In the genomic region with DNA sequence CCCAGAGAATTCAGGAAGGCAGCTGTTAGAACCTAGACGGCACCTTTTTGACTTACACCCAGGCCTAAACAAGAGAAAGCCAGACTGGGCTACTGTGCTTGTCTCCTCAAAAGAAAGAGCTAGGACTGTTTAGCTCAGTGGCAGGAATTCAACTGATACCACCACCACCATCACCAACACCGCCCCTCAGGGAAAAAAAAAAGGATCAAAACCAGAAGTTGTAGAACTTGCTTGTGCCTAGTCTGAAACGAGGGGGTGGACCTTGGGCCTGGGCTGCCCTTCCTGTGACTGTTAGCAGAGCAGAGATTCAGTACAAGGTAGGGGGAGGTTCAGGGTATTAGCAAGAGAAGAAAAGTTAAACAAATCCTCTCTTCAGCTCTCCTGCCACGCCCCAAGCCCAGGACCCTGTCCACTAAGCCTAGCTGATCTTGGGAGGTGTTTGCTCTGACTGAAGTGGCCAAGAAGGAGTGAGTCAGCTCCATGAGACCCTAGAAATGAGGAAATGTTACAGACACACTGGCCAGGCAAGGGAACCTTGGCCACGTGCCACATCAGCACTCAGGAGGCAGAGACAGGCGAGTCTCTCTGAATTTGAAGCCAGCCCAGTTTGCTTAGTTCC, we compare ENCODE assay signal across 8 mouse cellular contexts. TPM values are rescaled to one million over a fixed set of nuclear protein-coding genes. Genes with fewer than 3 reads are reported as not detected.
DNase-seq lines count a peak whose midpoint lies in the region; ATAC-seq and TF ChIP-seq lines count a peak whose summit lies in the region.

No protein-coding gene starts in this region.

- peak in 1 of 2 experiments; percentile 17 for DNase-seq in spleen, adult 2 months (ENCODE audit: low read depth in 1 of 2, low spot score in 2 of 2)
- DNase-seq in spleen, adult 12 weeks (ENCODE audit: low spot score): no peak
- peak; percentile 27 to 31 for DNase-seq in heart, postnatal 36 days
- DNase-seq in liver, embryonic 11.5 days (ENCODE audit: low spot score): no peak
- DNase-seq in left cerebral cortex, postnatal 10 days (ENCODE audit: extremely low spot score in 1 of 2, low spot score in 2 of 2): no peak
- DNase-seq in spleen, postnatal 4 days (ENCODE audit: low spot score in 2 of 2): no peak

- no peaks in the 10 kb centered on the region for H3K27me3 ChIP-seq in spleen, adult 2 months (ENCODE audit: control insufficient read depth, insufficient read depth, low read length)
- H3K27me3 ChIP-seq in liver, embryonic 11.5 days (replicated peaks; ENCODE audit: control insufficient read depth, insufficient read depth, low read length): no peaks in the 10 kb centered on the region
- no peaks in the 10 kb centered on the region for H3K27me3 ChIP-seq in myocyte (ENCODE audit: control insufficient read depth, insufficient read depth, insufficient read length)

- peak overlapping the region; percentile 77 for H3K9ac ChIP-seq in liver, embryonic 11.5 days (ENCODE audit: low read depth, low read length)

- H3K27ac ChIP-seq in spleen, adult 2 months (ENCODE audit: insufficient read depth, low read length): peak overlapping the region; percentile 70
- H3K27ac ChIP-seq in cortical plate, adult 2 months (ENCODE audit: insufficient read depth, low read length): peak overlapping the region; percentile 55; the same call in 1 of the 2 replicates
- H3K27ac ChIP-seq in liver, embryonic 11.5 days (ENCODE audit: low read depth, low read length): peak overlapping the region; percentile 1; the same call in 1 of the 2 replicates

- H3K4me1 ChIP-seq in spleen, adult 2 months (ENCODE audit: control insufficient read depth, insufficient read depth, insufficient read length): peaks cover 7% of the 10 kb centered on the region; the same call in 1 of the 2 replicates
- peaks cover 2% of the 10 kb centered on the region; the same call in 1 of the 2 replicates for H3K4me1 ChIP-seq in cortical plate, adult 2 months (ENCODE audit: control insufficient read depth, insufficient read depth, low read length)
- H3K4me1 ChIP-seq in liver, embryonic 11.5 days (replicated peaks; ENCODE audit: control insufficient read depth, insufficient read depth, low read length): peaks cover 3% of the 10 kb centered on the region; the same call in 1 of the 2 replicates

- no peak; the same call in 1 of the 2 replicates for ATAC-seq in liver, embryonic 11.5 days (replicated peaks; ENCODE audit: low FRiP score)

- intact Hi-C loops in heart, postnatal 36 days (cut with DNase I): no loop called here
- intact Hi-C loops in left cerebral cortex, postnatal 10 days (cut with DNase I): no loop called here

- TF ChIP-seq CTCF in spleen, adult 2 months (IDR thresholded peaks at IDR 0.05; ENCODE audit: extremely low read depth, insufficient read depth, insufficient read length, insufficient replicate concordance): no peak
- no peak for TF ChIP-seq CTCF in cortical plate, adult 2 months (IDR thresholded peaks at IDR 0.05; ENCODE audit: extremely low read depth, insufficient read depth, low read length)

- peaks cover 9% of the 10 kb centered on the region for H3K79me2 ChIP-seq in myocyte (ENCODE audit: control insufficient read depth, insufficient read depth)

- peak overlapping the region; percentile 92 for H3K4me3 ChIP-seq in spleen, adult 2 months (ENCODE audit: extremely low read depth, insufficient read depth, insufficient read length)
- peak overlapping the region; percentile 79 for H3K4me3 ChIP-seq in cortical plate, adult 2 months (ENCODE audit: insufficient read depth, low read length)
- H3K4me3 ChIP-seq in liver, embryonic 11.5 days (ENCODE audit: low read depth, low read length): peak overlapping the region; percentile 69
- peak overlapping the region; percentile 64 for H3K4me3 ChIP-seq in myocyte

- peak overlapping the region; percentile 79 for H3K4me2 ChIP-seq in liver, embryonic 11.5 days
- peak overlapping the region; percentile 67 for H3K4me2 ChIP-seq in myocyte (ENCODE audit: low read depth)

- no peak for TF ChIP-seq POLR2A in spleen, adult 2 months (IDR thresholded peaks at IDR 0.05; ENCODE audit: low read depth, low read length)
- no peak for TF ChIP-seq POLR2A in cortical plate, adult 2 months (IDR thresholded peaks at IDR 0.05; ENCODE audit: extremely low read depth, insufficient read depth, low read length)
- no peak for TF ChIP-seq POLR2A in myocyte (IDR thresholded peaks at IDR 0.05; ENCODE audit: insufficient read length, low read depth)

- 0 out of 2 replicates have a peak, but pooled peaks cover 1% of the 10 kb centered on the region for H3K36me3 ChIP-seq in spleen, adult 2 months (ENCODE audit: control insufficient read depth, insufficient read depth, low read length)
- no peaks in the 10 kb centered on the region for H3K36me3 ChIP-seq in liver, embryonic 11.5 days (ENCODE audit: control insufficient read depth, insufficient read depth, low read length)
- peaks cover 8% of the 10 kb centered on the region for H3K36me3 ChIP-seq in myocyte (ENCODE audit: control insufficient read depth, insufficient read depth)

- no peaks in the 10 kb centered on the region for H3K9me3 ChIP-seq in liver, embryonic 11.5 days (ENCODE audit: control insufficient read depth, low read length)

- WGBS in spleen, adult 2 months: 40% methylated on average over 6 of the region's 6 CpGs
- WGBS in liver, embryonic 11.5 days: 39% methylated on average over 6 of the region's 6 CpGs

- H3ac ChIP-seq in myocyte (ENCODE audit: control insufficient read depth, insufficient read length): peak overlapping the region; percentile 12

TF ChIP-seq in myocyte, 11 proteins besides CTCF, POLR2A, EP300 and RAD21:
- no peak for TF ChIP-seq E2F4 (IDR thresholded peaks at IDR 0.05; ENCODE audit: insufficient read depth)
- no peak for TF ChIP-seq TCF3 (IDR thresholded peaks at IDR 0.05; ENCODE audit: insufficient read length, low read depth)
- TF ChIP-seq SRF (IDR thresholded peaks at IDR 0.05; ENCODE audit: control insufficient read depth, insufficient read length, low read depth): no peak
- no peak for TF ChIP-seq TCF12 (IDR thresholded peaks at IDR 0.05; ENCODE audit: insufficient read depth, poor library complexity, severe bottlenecking)
- no peak for TF ChIP-seq USF1 (IDR thresholded peaks at IDR 0.05; ENCODE audit: low read depth)
- TF ChIP-seq MYOD1 (IDR thresholded peaks at IDR 0.05; ENCODE audit: control insufficient read depth in 1 of 3, insufficient read length in 2 of 3, low read depth in 2 of 3): no peak
- no peak for TF ChIP-seq REST (IDR thresholded peaks at IDR 0.05; ENCODE audit: insufficient read depth, insufficient read length)
- no peak for TF ChIP-seq POLR2AphosphoS2 (IDR thresholded peaks at IDR 0.05; ENCODE audit: insufficient read length, low read depth)
- TF ChIP-seq CEBPB (IDR thresholded peaks at IDR 0.05; ENCODE audit: insufficient read depth, poor library complexity, severe bottlenecking): no peak
- TF ChIP-seq MAX (IDR thresholded peaks at IDR 0.05; ENCODE audit: low read depth): no peak
- no peak for TF ChIP-seq MYOG (IDR thresholded peaks at IDR 0.05; ENCODE audit: control insufficient read depth in 1 of 3, insufficient read depth in 1 of 3, insufficient read length in 2 of 3, low read depth in 2 of 3)

RNA-seq across cellular contexts. Expression of a gene that starts 0.8 kb away (rescaled TPM):
- polyA plus RNA-seq in spleen, adult 2 months (2012; rRNA removed): 18.6 and 20.4 TPM in 2 replicates
- 69.3 and 78.3 TPM in 2 replicates for polyA plus RNA-seq in cortical plate, adult 2 months (2012; rRNA removed)
- 10 to 100 TPM; 30.4 to 30.6 TPM for total RNA-seq in heart, postnatal 36 days (2021)
- polyA plus RNA-seq in liver, embryonic 11.5 days (2014; fragmentation: Nextera tagmentation; extraction: Ambion mirVana): 134 and 148 TPM in 2 replicates
- polyA plus RNA-seq in myocyte (2012; fragmentation: generic; extraction: Trizol): 197 TPM
- total RNA-seq in left cerebral cortex, postnatal 10 days (2021): 10 to 100 TPM; 33.8 to 37.4 TPM

RNA-seq across cellular contexts. Expression of a gene that starts 13.4 kb away (rescaled TPM):
- polyA plus RNA-seq in spleen, adult 2 months (2012; rRNA removed): 60.2 and 62.0 TPM in 2 replicates
- polyA plus RNA-seq in cortical plate, adult 2 months (2012; rRNA removed): 519 and 613 TPM in 2 replicates
- total RNA-seq in heart, postnatal 36 days (2021): 10 to 100 TPM; 93.6 to 97.2 TPM
- polyA plus RNA-seq in liver, embryonic 11.5 days (2014; fragmentation: Nextera tagmentation; extraction: Ambion mirVana): 277 and 293 TPM in 2 replicates
- polyA plus RNA-seq in myocyte (2012; fragmentation: generic; extraction: Trizol): 180 TPM
- 100 to 1,000 TPM; 345 to 346 TPM for total RNA-seq in left cerebral cortex, postnatal 10 days (2021)

RNA-seq across cellular contexts. Expression of a gene that starts 38.5 kb away (rescaled TPM):
- polyA plus RNA-seq in spleen, adult 2 months (2012; rRNA removed): 13.6 and 15.2 TPM in 2 replicates
- 76.7 and 77.7 TPM in 2 replicates for polyA plus RNA-seq in cortical plate, adult 2 months (2012; rRNA removed)
- 10 to 100 TPM; 10.6 to 11.7 TPM for total RNA-seq in heart, postnatal 36 days (2021)
- polyA plus RNA-seq in liver, embryonic 11.5 days (2014; fragmentation: Nextera tagmentation; extraction: Ambion mirVana): 10.6 and 11.3 TPM in 2 replicates
- 5.7 TPM for polyA plus RNA-seq in myocyte (2012; fragmentation: generic; extraction: Trizol)
- total RNA-seq in left cerebral cortex, postnatal 10 days (2021): 10 to 100 TPM; 65.2 to 67.6 TPM

Comparison
In these comparisons a context has a peak if more than half of its experiments do, and no peak if none do; other contexts are left out.
1. DNase-seq: peak in heart, postnatal 36 days (2 of 2); none in spleen, adult 12 weeks (single experiment), liver, embryonic 11.5 days (single experiment), left cerebral cortex, postnatal 10 days (0 of 2) and spleen, postnatal 4 days (0 of 2).
2. H3K27ac ChIP-seq: peak in every context shown above with its lines; median percentile 70 in spleen, adult 2 months; 55 in cortical plate, adult 2 months; 1 in liver, embryonic 11.5 days.
3. Peak in every context shown above with its lines, with median percentiles within 50 percentile points of each other: H3K4me3 ChIP-seq.